Mouse (Mus musculus) embryonic facial prominence, embryonic 14.5 days (tissue): ENCODE data around the gene Ovol1. TPM values are rescaled to one million over a fixed set of nuclear protein-coding genes. Genes with fewer than 3 reads are reported as not detected.

Source experiments
- ATAC-seq: fragments of 200-750 bp; cut with Nextera tagmentation; 2 replicates; pipeline ENCODE4 v1.8.0; 2017; ENCODE audit warnings: low read depth, moderate number of reproducible peaks, moderate TSS enrichment
- DNase-seq: peaks from one replicate; pipeline ENCODE4 v3.0.0-alpha.2; 2015; ENCODE audit warnings: low spot score
- H3K27ac ChIP-seq: fragments of 300-500 bp; sonication (generic); replicated peaks from 2 replicates; pipeline ENCODE4 v1.5.1; 2014; ENCODE audit warnings: low read depth, mild to moderate bottlenecking, low read length, moderate library complexity
- H3K27me3 ChIP-seq: fragments of 300-500 bp; sonication (generic); replicated peaks from 2 replicates; pipeline ENCODE4 v1.6.1; 2014; ENCODE audit warnings: low read length; ENCODE audit not compliant: control insufficient read depth, insufficient read depth
- H3K36me3 ChIP-seq: fragments of 300-500 bp; sonication (generic); 2 replicates; pipeline ENCODE4 v1.6.1; 2014; ENCODE audit warnings: low read length, mixed read lengths; ENCODE audit not compliant: control insufficient read depth, insufficient read depth
- H3K4me1 ChIP-seq: fragments of 300-500 bp; sonication (generic); 2 replicates; pipeline ENCODE4 v1.6.1; 2014; ENCODE audit warnings: antibody characterized with exemption, low read length; ENCODE audit not compliant: control insufficient read depth, insufficient read depth
- H3K4me2 ChIP-seq: fragments of 300-500 bp; sonication (generic); 2 replicates; pipeline ENCODE4 v1.6.1; 2014; ENCODE audit warnings: low read depth, mild to moderate bottlenecking, low read length, moderate library complexity, mixed read lengths
- H3K4me3 ChIP-seq: fragments of 300-500 bp; sonication (generic); 2 replicates; pipeline ENCODE4 v1.5.1; 2014; ENCODE audit warnings: low read depth, mild to moderate bottlenecking, low read length
- H3K9ac ChIP-seq: fragments of 300-500 bp; sonication (generic); 2 replicates; pipeline ENCODE4 v1.6.1; 2014; ENCODE audit warnings: low read depth, mild to moderate bottlenecking, low read length, moderate library complexity, mixed read lengths
- H3K9me3 ChIP-seq: fragments of 300-500 bp; sonication (generic); 2 replicates; pipeline ENCODE4 v1.6.1; 2016; ENCODE audit warnings: low read length; ENCODE audit not compliant: control insufficient read depth
- WGBS: fragments of 180-500 bp; shearing (Covaris S2); extraction: QIAGEN DNeasy Blood & Tissue Kit; methylation state at CpG from one replicate; pipeline ENCODE4 v1.1.7; 2014; 5-methylcytosine and 5-hydroxymethylcytosine counted together
- polyA plus RNA-seq: library from polyadenylated mRNA; unstranded; fragments of >200 nt; fragmentation: Nextera tagmentation; extraction: Ambion mirVana; gene quantifications from 2 replicates; pipeline ENCODE4 v1.2.1, GENCODE M21; 2014

Ovol1 gene
- polyA plus RNA-seq, 1 experiment from 2014 or later = 6.1 TPM

DNA sequence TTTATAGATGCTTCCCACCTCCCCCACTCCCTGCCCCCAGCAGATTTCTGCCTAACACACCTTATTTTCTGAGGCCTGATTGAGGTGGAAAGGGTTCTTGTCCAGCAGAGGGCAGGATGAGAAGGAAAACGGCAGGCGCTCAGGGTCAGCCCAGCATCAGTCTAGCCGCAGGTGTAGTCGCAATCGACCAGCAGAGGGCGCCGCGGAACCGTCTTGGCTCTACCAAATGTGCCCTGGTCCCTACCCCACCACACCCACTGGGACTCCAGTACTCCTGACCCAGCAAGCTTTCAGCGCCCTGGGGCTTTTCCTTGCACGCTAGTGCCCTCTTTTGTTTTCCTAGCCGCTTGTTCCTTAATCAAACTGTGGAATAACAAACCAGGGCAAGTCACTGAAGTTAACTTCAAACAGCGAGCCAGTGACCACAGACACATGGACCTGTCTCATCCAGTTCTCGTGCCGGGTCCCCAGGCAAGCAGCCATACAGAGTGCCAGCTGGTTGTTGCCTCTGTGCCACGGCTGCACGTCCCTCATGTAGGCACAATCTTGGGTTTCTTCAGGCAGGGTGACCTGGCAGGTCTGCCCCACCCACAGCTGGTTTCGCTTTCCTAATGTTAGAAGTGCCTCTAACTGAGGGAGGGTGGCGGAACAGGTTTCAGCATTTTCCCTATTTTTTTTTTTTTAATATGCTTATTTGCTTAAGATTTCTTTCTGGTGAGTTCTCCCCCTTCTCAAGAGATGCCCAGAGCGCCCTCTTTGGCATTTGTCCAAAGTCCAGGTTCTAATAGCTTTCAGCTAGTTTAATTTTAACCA, 30.9 kb downstream of the Ovol1 start:
- H3K9ac ChIP-seq = peak overlapping the region; percentile 17

DNA sequence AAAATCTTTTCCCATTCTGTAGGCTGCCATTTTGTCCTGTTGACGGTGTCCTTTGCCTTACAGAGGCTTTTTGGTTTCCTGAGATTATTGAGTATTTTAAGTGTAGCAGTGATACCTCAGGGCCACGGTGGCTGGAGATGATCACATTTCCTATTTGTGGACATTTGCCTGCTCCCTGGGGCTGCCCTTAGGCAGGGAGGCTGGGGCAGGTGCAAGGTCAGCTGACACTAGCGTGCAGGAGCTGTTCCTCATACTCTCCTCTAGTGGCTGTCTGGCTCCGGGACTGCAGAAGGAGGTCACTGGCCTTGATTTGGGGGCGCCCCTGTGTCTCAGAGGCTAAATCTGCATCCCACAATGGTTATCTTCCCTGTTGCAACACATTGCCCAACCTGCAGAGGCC, 35.2 kb downstream of the Ovol1 start:
- H3K4me3 ChIP-seq = no peak overlapping the region
- WGBS = 67% methylated on average over 5 of the region's 5 CpGs
- no peaks in the 10 kb centered on the region for H3K36me3 ChIP-seq
- no peaks in the 10 kb centered on the region for H3K9me3 ChIP-seq
- H3K4me1 ChIP-seq = 0 out of 2 replicates have a peak, but pooled peaks cover 5% of the 10 kb centered on the region
- ATAC-seq = no peak
- no peak overlapping the region for H3K9ac ChIP-seq
- no peaks in the 10 kb centered on the region for H3K27me3 ChIP-seq
- DNase-seq = no peak
- no peak overlapping the region for H3K4me2 ChIP-seq
- no peak overlapping the region for H3K27ac ChIP-seq

More for the DNA sequence above, 30.9 kb downstream of the Ovol1 start:
- ATAC-seq = peak; percentile 97
- DNase-seq = peak; percentile 92
- Histone ChIP-seq H3K27ac (no peak overlapping the region; the same call in 1 of the 2 replicates), H3K36me3 (no peaks in the 10 kb centered on the region), H3K4me3 (peak overlapping the region; percentile 26), H3K27me3 (no peaks in the 10 kb centered on the region; the same call in 1 of the 2 replicates), H3K4me2 (peak overlapping the region; percentile 51), H3K4me1 (0 out of 2 replicates have a peak, but pooled peaks cover 5% of the 10 kb centered on the region), H3K9me3 (no peaks in the 10 kb centered on the region)
- 9% methylated on average over 19 of the region's 20 CpGs for WGBS

DNA sequence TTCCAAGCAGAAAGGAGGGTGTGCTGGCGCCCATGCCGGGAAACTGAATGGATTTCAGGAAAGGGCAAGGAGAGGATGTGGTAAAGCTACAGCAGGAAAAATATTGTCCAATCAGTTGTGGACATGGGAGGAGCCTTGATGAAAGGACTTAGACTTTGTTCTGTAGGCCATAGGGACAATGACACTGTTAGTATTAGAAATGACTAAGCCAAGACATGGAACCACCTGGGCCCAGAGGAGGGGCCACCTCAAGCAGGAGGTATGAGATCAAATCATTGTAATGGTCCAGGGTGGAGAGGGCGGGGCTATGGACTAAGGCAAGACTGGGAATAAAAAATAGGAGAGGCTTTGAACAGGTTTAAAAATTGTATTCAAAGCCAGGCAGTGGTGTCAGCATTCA, 41.7 kb downstream of the Ovol1 start:
- Histone ChIP-seq H3K9ac (no peak overlapping the region), H3K27ac (no peak overlapping the region), H3K36me3 (no peaks in the 10 kb centered on the region), H3K9me3 (no peaks in the 10 kb centered on the region), H3K4me3 (no peak overlapping the region), H3K4me2 (no peak overlapping the region), H3K27me3 (no peaks in the 10 kb centered on the region), H3K4me1 (no peaks in the 10 kb centered on the region)
- ATAC-seq = no peak
- no peak for DNase-seq
- WGBS = 86% methylated on average over 3 of the region's 3 CpGs

DNA sequence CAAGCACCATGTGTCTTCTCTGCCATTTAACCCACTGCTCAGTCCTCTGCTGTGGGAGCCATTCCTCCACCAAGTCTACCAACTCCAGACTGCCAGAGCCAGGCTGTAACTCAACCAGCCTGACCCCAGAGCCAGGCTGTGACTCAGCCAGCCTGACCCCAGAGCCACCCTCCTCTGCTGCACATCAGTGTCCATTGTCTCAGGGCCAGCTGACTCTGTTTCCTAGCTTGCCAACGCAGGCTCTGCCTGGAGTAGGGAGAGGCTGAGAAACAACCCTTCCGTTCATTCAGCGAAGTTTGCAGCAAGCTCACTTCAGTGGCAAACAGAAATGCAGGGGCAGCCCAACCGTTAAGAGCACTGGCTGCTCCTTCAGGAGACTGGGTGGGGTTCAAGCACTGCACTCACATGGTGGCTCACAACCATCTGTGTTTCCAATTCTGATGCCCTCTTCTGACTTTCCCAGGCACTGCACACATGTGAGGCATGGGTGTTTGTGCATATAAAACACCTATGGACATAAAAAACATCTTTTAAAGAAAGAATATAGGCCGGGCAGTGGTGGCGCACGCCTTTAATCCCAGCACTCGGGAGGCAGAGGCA, 43.4 kb downstream of the Ovol1 start:
- ATAC-seq (no peak), DNase-seq (no peak)
- H3K9ac ChIP-seq = no peak overlapping the region
- H3K36me3 ChIP-seq = no peaks in the 10 kb centered on the region
- no peak overlapping the region for H3K4me2 ChIP-seq
- H3K9me3 ChIP-seq = no peaks in the 10 kb centered on the region
- H3K27me3 ChIP-seq = no peaks in the 10 kb centered on the region
- H3K4me1 ChIP-seq = no peaks in the 10 kb centered on the region
- no peak overlapping the region for H3K27ac ChIP-seq
- no peak overlapping the region for H3K4me3 ChIP-seq
- 77% methylated on average over 8 of the region's 8 CpGs for WGBS

DNA sequence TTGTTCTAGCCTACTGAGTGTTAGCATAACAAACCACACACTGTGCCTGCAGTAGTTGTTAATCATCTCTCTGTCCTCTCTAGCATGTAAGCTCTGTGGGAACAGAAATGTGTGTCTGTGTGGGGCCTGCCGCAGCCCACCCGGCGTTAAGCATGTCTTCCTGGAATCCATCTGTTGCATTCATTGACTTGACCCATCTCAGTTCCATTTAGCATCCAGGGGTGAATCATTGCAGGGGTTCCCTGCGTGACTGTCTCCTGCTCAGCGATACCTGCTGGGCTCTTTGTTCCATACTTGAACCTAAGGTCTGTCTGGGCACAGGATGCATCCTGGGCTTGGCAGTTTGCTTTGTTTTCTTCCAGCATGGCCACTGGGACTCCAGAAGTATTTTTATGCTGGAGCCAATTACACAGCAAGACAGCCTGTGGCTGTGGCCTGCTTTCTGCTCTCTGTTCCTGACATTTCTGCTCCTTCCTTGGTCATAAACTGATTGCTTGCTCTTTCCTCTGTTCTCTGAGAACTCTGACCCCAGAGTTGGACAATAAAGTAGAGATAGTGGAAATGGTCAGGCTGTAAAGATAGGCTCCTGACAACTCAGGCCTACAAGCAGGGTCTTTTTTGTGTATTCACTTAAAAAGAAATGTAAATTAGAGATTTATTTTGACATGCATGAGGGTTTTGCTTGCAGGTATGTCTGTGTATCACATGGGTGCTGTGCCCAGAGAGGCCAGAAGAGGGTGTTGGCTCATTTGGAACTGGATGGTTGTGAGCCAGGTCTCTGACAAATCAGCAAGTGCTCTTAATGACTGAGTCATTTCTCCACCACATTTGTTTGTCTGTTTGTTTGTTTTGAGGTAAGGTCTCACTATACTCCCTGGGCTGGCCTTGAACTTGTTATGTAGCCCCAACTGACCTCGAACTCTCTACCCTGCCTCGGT, 44.3 kb downstream of the Ovol1 start:
- Histone ChIP-seq H3K9me3 (no peaks in the 10 kb centered on the region), H3K4me1 (0 out of 2 replicates have a peak, but pooled peaks cover 2% of the 10 kb centered on the region), H3K4me3 (no peak overlapping the region), H3K4me2 (no peak overlapping the region), H3K36me3 (no peaks in the 10 kb centered on the region), H3K27ac (no peak overlapping the region), H3K27me3 (no peaks in the 10 kb centered on the region), H3K9ac (no peak overlapping the region)
- 79% methylated on average over 7 of the region's 7 CpGs for WGBS
- DNase-seq = no peak
- ATAC-seq = no peak

DNA sequence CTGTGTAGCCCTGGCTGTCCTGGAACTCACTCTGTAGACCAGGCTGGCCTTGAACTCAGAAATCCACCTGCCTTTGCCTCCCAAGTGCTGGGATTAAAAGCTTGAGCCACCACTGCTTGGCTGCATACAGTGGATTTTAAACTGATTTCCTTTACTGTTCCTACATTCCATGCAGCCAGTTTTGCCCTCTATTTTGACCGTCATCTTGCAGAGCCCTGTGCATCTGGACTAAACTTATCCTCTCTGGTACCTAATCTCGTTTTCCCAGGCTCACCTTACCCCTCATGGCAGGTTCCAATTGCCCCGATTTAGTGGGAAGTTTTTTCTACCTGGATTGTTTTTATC, 47.5 kb downstream of the Ovol1 start:
- Histone ChIP-seq H3K36me3 (no peaks in the 10 kb centered on the region), H3K9me3 (peaks cover 11% of the 10 kb centered on the region), H3K27me3 (no peaks in the 10 kb centered on the region), H3K4me3 (no peak overlapping the region), H3K4me1 (0 out of 2 replicates have a peak, but pooled peaks cover 6% of the 10 kb centered on the region), H3K4me2 (no peak overlapping the region), H3K9ac (no peak overlapping the region), H3K27ac (no peak overlapping the region)
- 81% methylated on average over 3 of the region's 3 CpGs for WGBS
- DNase-seq (no peak), ATAC-seq (no peak)

DNA sequence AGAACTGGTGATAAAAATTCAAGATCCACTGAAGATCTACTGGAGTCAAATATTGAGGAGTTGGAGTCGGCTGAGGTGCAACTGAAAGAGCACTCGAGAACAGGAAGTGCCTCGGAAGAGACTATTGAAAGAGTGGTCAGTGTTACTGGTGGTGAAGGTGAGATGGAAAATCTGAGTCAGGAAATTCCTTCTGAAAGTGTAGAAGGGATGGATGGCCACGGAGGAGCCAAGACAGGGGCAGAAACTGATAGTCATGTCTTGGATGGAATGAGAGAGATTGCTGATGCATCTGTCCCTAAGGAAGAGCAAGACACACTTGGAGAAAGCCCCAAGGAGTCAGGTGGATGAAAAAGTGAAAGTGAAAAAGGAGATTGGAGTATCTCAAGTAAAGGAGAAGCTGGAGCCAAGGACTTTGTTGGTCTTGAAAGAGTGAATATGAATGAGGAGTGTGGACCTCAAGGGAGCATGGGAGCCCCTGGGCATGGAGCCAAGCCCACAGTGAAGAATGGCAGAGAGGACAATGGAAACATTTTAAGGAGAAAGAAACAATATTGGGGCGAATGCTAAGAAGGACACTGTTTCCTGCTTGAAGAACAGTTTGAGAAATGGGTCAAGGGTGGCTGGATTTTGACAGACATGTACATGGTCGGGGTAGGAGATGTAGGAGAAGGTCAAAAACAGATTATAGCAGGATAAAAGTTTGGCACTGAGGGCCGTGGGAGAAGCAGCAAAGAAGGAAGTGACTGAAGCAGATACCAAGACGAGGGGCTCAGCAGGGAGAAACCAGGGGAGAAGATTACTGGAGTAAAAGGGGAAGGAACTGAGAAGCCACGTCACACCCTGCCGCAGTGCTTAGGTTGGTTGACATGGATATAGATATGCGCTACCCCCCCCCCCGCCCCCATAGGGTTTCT, 48.1 kb downstream of the Ovol1 start:
- no peak for ATAC-seq

More for the DNA sequence above, 48.1 kb downstream of the Ovol1 start:
- Histone ChIP-seq H3K27ac (no peak overlapping the region), H3K36me3 (no peaks in the 10 kb centered on the region), H3K4me1 (0 out of 2 replicates have a peak, but pooled peaks cover 6% of the 10 kb centered on the region), H3K4me2 (no peak overlapping the region), H3K9me3 (peaks cover 11% of the 10 kb centered on the region), H3K9ac (no peak overlapping the region), H3K27me3 (no peaks in the 10 kb centered on the region), H3K4me3 (no peak overlapping the region)
- 87% methylated on average over 11 of the region's 12 CpGs for WGBS
- DNase-seq = no peak
